Mouse (Mus musculus) frontal cortex, adult 2 months (tissue): ENCODE results near the gene Atp10a. TPM values are rescaled to one million over a fixed set of nuclear protein-coding genes. Genes with fewer than 3 reads are reported as not detected.
A peak's percentile ranks its signal among the peaks of the same experiment; 100 is the strongest.
"Not testable (repeated sequence)": the region's sequence is repeated elsewhere in the genome, so short reads cannot be mapped to it uniquely, and the experiment has no call there.

Experiments used
- DNase-seq, 2 experiments: peaks; one replicate each; pipeline ENCODE4 v3.0.0; 2022; ENCODE audit warnings: low spot score in 1 of 2; ENCODE audit errors: extremely low spot score in 1 of 2
- polyA plus RNA-seq: library from polyadenylated mRNA; depleted of rRNA; stranded (reverse); fragments of >200 nt; gene quantifications from 2 replicates; pipeline ENCODE4 v1.2.3, GENCODE M21; 2012

The Atp10a gene
- polyA plus RNA-seq, 1 experiment = 9.2 TPM

GRCm38 (mm10) chr7:58772048-58772690 lies 116.2 kb downstream of the Atp10a start:
- DNase-seq = peak in 1 of 2 experiments; percentile 33

DNA sequence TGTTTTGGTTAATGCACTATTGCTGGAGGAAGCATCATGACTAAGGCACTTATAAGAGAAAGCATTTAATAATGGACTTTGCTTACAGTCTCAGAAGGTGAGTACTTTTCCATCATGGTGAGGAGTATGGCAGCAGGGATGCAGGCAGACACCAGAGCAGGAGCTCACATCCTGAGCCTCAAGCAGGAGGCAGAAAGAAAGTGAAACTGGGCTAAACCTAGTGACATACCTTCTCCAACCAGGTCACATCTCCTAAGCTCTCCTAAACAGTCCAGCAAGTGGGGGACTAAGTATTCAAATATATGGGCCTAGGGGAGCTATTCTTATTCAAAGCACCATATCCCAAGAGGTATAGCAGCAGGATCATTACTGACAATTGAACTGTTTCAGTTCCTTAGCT lies 123.2 kb downstream of the Atp10a start:
- DNase-seq = no peak

DNA sequence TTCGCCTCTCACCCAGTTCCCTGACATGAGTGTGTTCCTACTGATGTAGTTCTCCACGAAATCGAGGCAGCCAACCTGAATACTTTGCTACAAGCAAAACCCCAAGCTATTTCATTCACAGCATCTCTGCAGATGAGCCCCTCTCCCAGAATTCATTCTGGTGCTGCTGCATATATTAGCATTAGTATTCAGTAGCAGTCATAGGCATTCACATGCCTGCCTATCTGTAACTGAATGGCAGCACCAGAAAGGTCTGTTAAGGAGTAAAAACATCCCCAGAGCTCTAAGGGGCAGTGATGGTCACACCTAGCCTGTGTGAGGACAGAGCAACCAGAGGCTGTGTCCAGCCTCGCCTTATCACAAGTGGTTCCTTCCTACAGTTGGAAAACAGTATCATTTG lies 131.0 kb downstream of the Atp10a start:
- DNase-seq = no peak

GRCm38 (mm10) chr7:58787585-58787984 lies 131.6 kb downstream of the Atp10a start:
- no peak for DNase-seq

DNA sequence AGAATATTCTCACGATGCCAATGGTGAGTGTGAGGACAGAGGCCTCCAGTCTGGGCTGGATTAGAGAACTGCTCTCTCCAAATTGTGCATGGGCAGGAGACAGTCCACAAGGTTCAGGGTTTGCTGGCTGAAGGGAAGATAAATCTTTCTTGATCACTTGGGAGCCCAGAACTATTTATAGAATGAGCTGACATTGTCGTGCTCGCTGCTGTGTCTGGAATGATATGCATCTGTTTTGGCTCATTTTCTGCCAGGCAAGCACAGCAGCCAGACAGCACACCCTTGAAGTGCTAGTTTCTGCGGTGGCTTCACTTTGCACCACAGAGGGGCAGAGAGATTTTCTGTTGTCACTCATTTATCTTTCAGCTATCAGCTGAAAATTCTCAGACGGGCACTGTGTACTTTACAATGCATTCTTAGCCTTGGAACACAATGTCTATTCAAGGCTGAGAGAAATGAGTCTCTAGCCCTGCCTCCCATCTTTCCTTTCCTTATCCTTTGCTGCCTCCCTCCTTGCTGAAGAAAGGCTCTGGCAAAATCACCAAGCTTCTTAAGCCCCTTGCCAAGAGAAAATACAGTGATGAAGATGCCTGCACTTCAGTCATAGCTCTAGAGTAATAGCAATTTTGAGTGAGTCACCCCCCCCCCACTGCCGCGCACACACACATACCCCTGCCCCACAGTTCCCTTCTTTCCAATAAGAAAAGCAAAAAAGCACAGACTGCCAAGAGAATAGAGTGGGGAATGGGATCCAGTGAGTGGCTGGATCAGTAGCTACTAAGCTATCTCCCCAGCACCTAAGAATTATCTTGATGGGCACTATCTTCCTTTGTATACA lies 132.7 kb downstream of the Atp10a start:
- DNase-seq = no peak

GRCm38 (mm10) chr7:58797281-58797680 lies 141.3 kb downstream of the Atp10a start:
- no peak for DNase-seq

DNA sequence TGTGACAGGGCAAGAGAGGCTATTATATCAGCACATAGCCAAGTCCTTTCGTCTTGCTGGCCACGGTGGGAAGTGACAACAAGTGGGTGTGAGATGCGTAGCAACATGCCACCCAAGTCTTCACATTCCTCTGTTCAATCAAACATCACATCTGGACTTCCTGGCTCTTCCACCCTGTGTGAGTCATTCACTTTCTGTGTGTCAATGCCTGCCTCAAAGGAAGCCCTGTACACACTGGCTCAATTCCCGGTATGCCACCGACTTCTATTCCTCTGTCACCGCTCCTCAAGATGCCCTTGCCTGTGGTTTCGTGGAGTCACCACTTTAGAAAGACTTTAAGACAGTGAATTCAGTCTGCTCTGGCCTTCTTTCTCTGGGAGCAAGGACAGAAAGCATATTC lies 144.9 kb downstream of the Atp10a start:
- peak in 1 of 2 experiments; percentile 60 for DNase-seq

DNA sequence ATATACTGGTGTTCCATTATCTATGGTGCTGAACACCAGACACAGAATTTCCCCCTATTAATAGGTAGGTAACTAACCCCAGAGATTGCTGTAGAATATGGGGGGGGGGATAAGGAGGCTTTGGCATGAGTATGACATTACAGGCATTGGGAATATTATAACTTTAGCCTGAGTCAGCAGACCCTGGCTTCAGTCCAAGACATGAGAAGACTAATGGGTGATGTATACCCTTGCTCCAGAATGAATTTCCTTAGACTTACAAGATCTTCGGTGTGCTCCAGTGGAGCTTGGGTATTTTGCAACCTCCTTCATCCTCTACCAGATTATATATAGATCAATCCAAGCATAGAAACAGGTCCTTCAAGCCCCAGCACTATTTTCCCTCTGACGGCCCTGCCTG lies 145.8 kb downstream of the Atp10a start:
- no peak for DNase-seq

DNA sequence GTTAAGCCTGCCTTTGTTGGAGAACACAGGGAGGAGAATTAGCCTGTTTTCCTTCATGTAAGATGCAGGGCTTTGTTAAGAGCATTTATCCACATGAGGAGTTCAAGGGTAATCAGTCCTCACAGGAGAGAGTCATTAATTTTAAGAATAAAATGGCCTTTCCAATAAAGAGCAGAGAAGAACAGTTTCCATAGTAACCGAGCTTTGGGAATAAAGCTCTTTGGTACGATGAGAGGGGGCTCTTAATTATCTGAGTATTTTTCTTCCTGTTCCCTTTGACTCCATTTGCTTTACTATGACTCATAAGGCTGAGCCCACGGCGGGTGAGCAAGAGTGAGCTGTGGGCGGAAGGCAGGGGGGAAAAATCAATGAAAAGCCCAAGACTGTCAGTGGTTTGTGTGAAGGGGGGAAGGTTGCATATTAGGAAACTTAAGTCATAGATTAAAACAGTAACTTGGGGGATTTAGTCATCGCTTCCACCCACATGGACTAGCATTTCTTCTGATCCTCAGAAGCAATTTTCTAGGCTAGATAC lies 166.2 kb downstream of the Atp10a start:
- DNase-seq = peak in 1 of 2 experiments; percentile 65

DNA sequence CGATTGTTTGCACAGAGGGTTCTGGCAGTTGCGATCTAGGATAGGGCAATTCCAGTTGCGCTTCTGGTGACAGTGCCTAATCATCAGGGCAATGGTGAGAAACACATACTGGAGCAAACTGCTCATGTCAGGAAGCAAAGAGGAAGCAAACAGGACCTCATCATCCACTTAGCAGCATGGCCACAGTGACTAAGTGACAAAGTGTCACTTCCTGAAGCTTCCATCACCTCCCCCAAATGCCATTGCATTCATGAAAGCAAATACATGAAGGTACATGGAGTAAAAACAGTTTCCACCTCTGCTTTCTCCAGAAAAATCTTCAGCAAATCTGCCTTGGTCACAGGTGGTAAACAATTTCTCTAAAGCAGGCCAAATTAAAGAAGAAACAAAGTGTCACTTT lies 168.7 kb downstream of the Atp10a start:
- no peak for DNase-seq

DNA sequence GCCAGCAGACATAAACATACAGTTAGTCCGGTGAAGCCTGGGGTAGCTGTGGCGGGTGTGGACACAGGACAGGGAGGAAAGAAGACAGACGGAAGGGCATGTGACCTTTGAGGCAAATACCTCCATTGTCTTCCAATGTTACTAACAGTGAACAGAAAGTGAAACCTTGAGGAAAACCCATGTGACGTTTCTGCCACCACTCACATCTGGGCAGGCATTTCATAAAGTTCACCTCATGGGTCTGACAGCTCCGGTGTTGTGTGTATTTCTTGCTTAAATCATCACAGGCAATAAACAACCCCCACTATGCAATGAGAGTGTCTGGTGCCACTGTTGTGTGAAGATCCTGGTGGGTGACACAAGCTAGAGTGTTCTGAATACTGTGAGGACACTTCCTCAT lies 173.1 kb downstream of the Atp10a start:
- no peak for DNase-seq

DNA sequence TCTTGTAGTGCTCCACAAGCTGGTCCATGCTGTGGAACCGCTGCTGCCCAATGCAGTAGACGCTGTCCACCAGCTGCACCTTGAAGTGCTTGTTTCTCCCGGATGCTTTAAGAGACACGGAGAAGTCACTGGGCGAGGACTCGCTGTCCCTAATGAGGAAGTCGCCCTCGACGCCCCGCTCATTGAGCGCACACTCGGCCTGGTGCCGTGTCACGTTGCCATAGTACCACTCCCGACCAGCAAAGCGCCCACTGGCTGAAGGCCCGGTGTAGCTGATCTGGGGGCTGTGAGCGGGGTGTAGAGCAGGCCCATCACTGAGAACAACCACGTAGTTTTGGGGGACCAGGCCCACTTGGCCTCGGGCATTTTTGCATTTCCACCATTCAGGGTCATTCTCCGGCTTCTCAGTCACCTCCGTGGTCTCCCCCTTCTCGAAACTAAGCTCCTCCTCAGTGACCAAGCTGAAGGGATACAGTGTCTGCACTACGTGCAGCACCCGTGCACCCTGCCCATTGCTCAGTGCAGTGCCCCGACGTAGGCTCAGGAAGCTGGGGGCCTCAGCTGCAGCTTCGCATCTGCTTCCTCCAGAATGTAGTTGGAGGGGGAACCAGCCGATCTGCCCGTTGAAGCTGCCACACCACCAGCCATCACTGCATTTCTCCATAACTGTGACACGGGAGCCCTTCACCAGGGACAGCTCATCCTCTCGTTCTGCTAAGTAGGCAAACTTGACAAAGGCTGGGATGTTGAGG lies 181.1 kb downstream of the Atp10a start:
- not testable (repeated sequence) for DNase-seq

GRCm38 (mm10) chr7:58840367-58840766 lies 184.4 kb downstream of the Atp10a start:
- no peak for DNase-seq

DNA sequence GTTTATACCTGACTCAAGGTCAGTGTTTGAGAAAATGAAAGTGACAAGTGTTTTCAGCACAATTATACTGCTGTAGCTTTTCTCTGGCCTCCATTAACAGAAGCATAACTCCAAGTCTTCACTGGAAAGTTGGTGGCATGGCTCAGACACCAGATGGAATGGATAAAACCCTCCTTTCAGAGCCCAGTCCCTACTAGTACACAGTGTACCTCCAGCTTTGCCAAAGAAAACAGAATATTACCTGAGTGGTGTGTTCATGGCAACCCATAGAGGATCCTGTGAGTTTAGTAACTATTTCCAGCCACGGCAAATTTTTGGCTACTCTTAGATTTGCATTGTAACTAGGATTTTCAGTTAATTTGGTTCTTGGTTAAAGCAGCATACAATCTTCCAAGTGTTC lies 185.1 kb downstream of the Atp10a start:
- no peak for DNase-seq

GRCm38 (mm10) chr7:58842818-58843217 lies 186.9 kb downstream of the Atp10a start:
- peak; percentile 33 to 39 for DNase-seq

- DNase-seq = peak; percentile 95 to 96
Observed at GRCm38 (mm10) chr7:58843767-58844445, 187.9 kb downstream of the Atp10a start.

DNA sequence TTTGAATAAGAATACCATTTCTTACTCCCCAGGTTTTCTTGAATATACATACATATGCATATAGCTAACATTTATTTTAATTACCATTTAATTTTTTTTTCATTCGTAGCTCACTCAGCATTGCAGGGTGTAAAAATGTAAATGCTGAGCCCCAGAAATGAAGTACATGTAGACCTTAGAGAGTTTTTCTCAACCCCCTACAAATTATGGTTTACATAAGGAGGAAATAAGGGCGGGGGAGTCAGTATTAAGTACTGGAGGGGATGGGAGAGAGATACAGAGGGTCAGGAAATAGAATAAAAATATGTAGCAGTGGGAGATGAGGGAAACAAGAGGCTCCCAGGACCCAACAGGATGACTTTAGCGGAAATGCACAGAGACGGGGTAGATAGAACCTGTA lies 188.5 kb downstream of the Atp10a start:
- no peak for DNase-seq

GRCm38 (mm10) chr7:58858921-58859320 lies 203.0 kb downstream of the Atp10a start:
- DNase-seq = no peak

DNA sequence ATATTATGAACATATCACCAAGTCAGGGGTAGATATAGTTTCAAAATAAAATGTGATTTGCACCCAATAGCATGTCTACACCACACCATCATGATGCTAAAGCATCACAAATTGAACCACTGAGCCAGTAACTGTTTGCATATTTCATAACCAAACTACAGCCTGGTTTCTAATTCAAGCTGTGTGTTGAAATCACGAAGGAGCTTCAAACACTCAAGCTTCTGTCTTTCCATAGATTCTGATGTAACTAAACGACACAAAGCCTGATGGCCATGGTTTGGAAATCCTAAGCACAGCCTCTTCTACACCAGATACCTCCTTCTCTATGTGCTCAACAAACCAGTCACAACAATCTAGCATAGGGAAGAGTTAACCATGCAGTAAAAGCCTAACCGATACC lies 207.2 kb downstream of the Atp10a start:
- DNase-seq = no peak

GRCm38 (mm10) chr7:58866865-58867614 lies 211.1 kb downstream of the Atp10a start:
- DNase-seq = no peak
